Mouse (Mus musculus): ENCODE measurements around the gene Hoxa1.

Hoxa1 gene

GRCm38 (mm10) chr6:52170898-52171223 lies 12.7 kb upstream of the Hoxa1 start:
- DNase-seq (ENCODE audit: low spot score in 2 of 2) = no peak

GRCm38 (mm10) chr6:52170166-52170897 lies 12.2 kb upstream of the Hoxa1 start:
- DNase-seq (ENCODE audit: low spot score in 2 of 2) = no peak

GRCm38 (mm10) chr6:52169499-52170165 lies 11.5 kb upstream of the Hoxa1 start:
- no peak for DNase-seq (ENCODE audit: low spot score in 2 of 2)

- DNase-seq (ENCODE audit: low spot score in 2 of 2) = no peak
These were observed 10.3 kb upstream of the Hoxa1 start for GRCm38 (mm10) chr6:52168191-52169055.

- no peak for DNase-seq (ENCODE audit: low spot score in 2 of 2)
These were observed 9.6 kb upstream of the Hoxa1 start for GRCm38 (mm10) chr6:52167736-52168161.

GRCm38 (mm10) chr6:52167176-52167575 lies 9.1 kb upstream of the Hoxa1 start:
- DNase-seq (ENCODE audit: low spot score in 2 of 2) = no peak

- no peak for DNase-seq (ENCODE audit: low spot score in 2 of 2)
These were observed 8.4 kb upstream of the Hoxa1 start for GRCm38 (mm10) chr6:52166431-52167077.

GRCm38 (mm10) chr6:52165441-52166370 lies 7.6 kb upstream of the Hoxa1 start:
- no peak for DNase-seq (ENCODE audit: low spot score in 2 of 2)

- no peak for DNase-seq (ENCODE audit: low spot score in 2 of 2)
These were observed 6.7 kb upstream of the Hoxa1 start, which contains the start of gene Hoxa2 for GRCm38 (mm10) chr6:52164626-52165440. TSS of gene Hoxa2 (minus strand) at chr6:52164831.

GRCm38 (mm10) chr6:52164051-52164625 lies 6.0 kb upstream of the Hoxa1 start:
- no peak for DNase-seq (ENCODE audit: low spot score in 2 of 2)

GRCm38 (mm10) chr6:52163366-52164031 lies 5.4 kb upstream of the Hoxa1 start:
- DNase-seq (ENCODE audit: low spot score in 2 of 2) = no peak

- DNase-seq (ENCODE audit: low spot score in 2 of 2) = no peak
These were observed 4.7 kb upstream of the Hoxa1 start for GRCm38 (mm10) chr6:52162611-52163365.

- no peak for DNase-seq (ENCODE audit: low spot score in 2 of 2)
These were observed 3.9 kb upstream of the Hoxa1 start for GRCm38 (mm10) chr6:52162093-52162380.

GRCm38 (mm10) chr6:52161336-52162092 lies 3.4 kb upstream of the Hoxa1 start:
- no peak for DNase-seq (ENCODE audit: low spot score in 2 of 2)

- no peak for DNase-seq (ENCODE audit: low spot score in 2 of 2)
These were observed 2.6 kb upstream of the Hoxa1 start for GRCm38 (mm10) chr6:52160511-52161335.

- peak in 1 of 2 experiments; percentile 32 for DNase-seq (ENCODE audit: low spot score in 2 of 2)
These were observed 1.9 kb upstream of the Hoxa1 start for GRCm38 (mm10) chr6:52159979-52160378.
